Mouse (Mus musculus) heart, postnatal 0 days (tissue): ENCODE data around the gene Usp4. TPM values are rescaled to one million over a fixed set of nuclear protein-coding genes. Genes with fewer than 3 reads are reported as not detected.

Experiments
- ATAC-seq: fragments of 200-750 bp; cut with Nextera tagmentation; 2 replicates; pipeline ENCODE4 v1.8.0; 2017; ENCODE audit warnings: low read depth, moderate number of reproducible peaks, moderate library complexity; ENCODE audit not compliant: insufficient read depth
- DNase-seq: peaks from one replicate; pipeline ENCODE4 v3.0.0-alpha.2; 2016; ENCODE audit warnings: low spot score
- H3K27ac ChIP-seq: fragments of 300-500 bp; sonication (generic); 2 replicates; pipeline ENCODE4 v1.5.1; 2014; ENCODE audit warnings: low read depth, mild to moderate bottlenecking
- H3K27me3 ChIP-seq: fragments of 300-500 bp; sonication (generic); 2 replicates; pipeline ENCODE4 v1.6.1; 2014; ENCODE audit warnings: low read length, mixed read lengths; ENCODE audit not compliant: control insufficient read depth, insufficient read depth
- H3K36me3 ChIP-seq: fragments of 300-500 bp; sonication (generic); replicated peaks from 2 replicates; pipeline ENCODE4 v1.6.1; 2014; ENCODE audit warnings: low read length, mixed read lengths; ENCODE audit not compliant: control insufficient read depth, insufficient read depth
- H3K4me1 ChIP-seq: fragments of 300-500 bp; sonication (generic); 2 replicates; pipeline ENCODE4 v1.6.1; 2014; ENCODE audit warnings: antibody characterized with exemption; ENCODE audit not compliant: control insufficient read depth, insufficient read depth
- H3K4me2 ChIP-seq: fragments of 300-500 bp; sonication (generic); 2 replicates; pipeline ENCODE4 v1.6.1; 2014; ENCODE audit warnings: low read depth, mild to moderate bottlenecking, low read length, moderate library complexity
- H3K4me3 ChIP-seq: fragments of 300-500 bp; sonication (generic); 2 replicates; pipeline ENCODE4 v1.5.1; 2014; ENCODE audit warnings: low read depth, low read length
- H3K9ac ChIP-seq: fragments of 300-500 bp; sonication (generic); replicated peaks from 2 replicates; pipeline ENCODE4 v1.6.1; 2014; ENCODE audit warnings: low read depth, low read length, mixed read lengths
- H3K9me3 ChIP-seq: fragments of 300-500 bp; sonication (generic); replicated peaks from 2 replicates; pipeline ENCODE4 v1.6.1; 2016; ENCODE audit warnings: low read length; ENCODE audit not compliant: control insufficient read depth
- CTCF ChIP-seq: IDR thresholded peaks from 2 replicates; pipeline ENCODE4 v1.5.1; 2016; ENCODE audit warnings: antibody characterized with exemption, control low read depth, low read depth
- EP300 ChIP-seq: IDR thresholded peaks from 2 replicates; pipeline ENCODE4 v1.6.1; 2016; ENCODE audit warnings: antibody characterized with exemption, low read depth
- WGBS: fragments of 180-500 bp; shearing (Covaris S2); extraction: QIAGEN DNeasy Blood & Tissue Kit; methylation state at CpG from one replicate; pipeline ENCODE4 v1.1.7; 2014; 5-methylcytosine and 5-hydroxymethylcytosine counted together
- polyA plus RNA-seq: library from polyadenylated mRNA; unstranded; fragments of >200 nt; fragmentation: Nextera tagmentation; extraction: Ambion mirVana; gene quantifications from 2 replicates; pipeline ENCODE4 v1.2.1, GENCODE M21; 2015
- total RNA-seq: library from RNA; depleted of rRNA; stranded (reverse); fragments of >200 nt; gene quantifications from 2 replicates; pipeline ENCODE4 v1.2.3, GENCODE M21; 2014; ENCODE audit warnings: low replicate concordance

Gene Usp4
- total and polyA plus RNA-seq, 2 experiments from 2014 or later, result 60.6 to 71.1 TPM

GRCm38 (mm10) chr9:108339886-108340257, 7.8 kb upstream of the Usp4 start:
- 10% methylated on average over 20 of the region's 20 CpGs for WGBS

DNA sequence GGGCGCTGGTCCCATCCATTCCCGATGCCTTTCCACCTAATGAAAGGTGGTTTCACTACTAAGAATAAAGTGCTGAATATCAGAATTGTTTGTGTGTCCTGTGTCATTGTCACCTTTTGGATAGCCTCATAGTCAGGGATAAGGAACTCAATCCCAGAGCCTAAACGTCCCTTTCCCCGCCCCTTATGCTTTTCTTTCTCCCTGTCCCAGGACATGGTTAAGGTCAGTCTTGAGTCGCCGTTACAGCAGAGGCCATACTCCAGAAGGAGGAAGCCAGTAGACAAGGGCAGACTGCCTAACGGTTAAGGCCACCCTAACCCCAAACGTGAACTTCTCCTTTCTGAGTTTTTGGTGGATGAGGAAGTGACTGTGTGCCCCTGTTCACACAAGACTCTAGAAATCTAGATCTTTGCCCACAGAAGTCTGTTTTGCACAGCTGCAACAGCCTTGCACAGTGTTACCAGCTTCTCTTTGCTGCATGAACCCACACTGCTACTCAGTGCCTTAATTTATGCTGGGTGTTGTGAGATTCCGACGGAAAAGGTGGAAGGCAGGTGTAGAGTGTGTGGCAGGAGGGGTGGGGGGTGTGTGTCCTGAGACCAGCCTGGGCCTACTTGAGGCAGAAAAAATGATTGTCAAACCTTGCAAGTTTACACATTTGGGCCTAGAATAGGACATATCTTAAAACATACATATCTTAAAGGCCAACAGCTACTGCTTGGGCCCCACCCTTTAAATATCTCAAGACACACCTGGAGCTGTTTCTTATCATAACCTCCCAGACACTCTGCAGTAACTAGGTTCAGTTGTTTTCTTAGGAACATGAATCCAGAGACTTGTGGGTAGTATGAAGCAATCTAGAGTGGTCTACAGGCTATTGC, 7.2 kb upstream of the Usp4 start:
- peak overlapping the region; percentile 98 for H3K27ac ChIP-seq
- peak overlapping the region; percentile 88 for H3K9ac ChIP-seq
- no peaks in the 10 kb centered on the region for H3K9me3 ChIP-seq
- peak overlapping the region; percentile 84 for H3K4me3 ChIP-seq
- WGBS, result 44% methylated on average over 10 of the region's 10 CpGs
- peak overlapping the region; percentile 93 for H3K4me2 ChIP-seq
- H3K27me3 ChIP-seq, result no peaks in the 10 kb centered on the region
- H3K4me1 ChIP-seq, result peaks cover 21% of the 10 kb centered on the region
- H3K36me3 ChIP-seq, result peaks cover 13% of the 10 kb centered on the region
- no peak for TF ChIP-seq EP300
- no peak for TF ChIP-seq CTCF
- no peak for DNase-seq
- no peak for ATAC-seq

More at GRCm38 (mm10) chr9:108339886-108340257, 7.8 kb upstream of the Usp4 start:
- no peaks in the 10 kb centered on the region for H3K9me3 ChIP-seq
- H3K9ac ChIP-seq, result peak overlapping the region; percentile 88
- H3K4me1 ChIP-seq, result peaks cover 21% of the 10 kb centered on the region
- DNase-seq, result no peak
- H3K4me2 ChIP-seq, result peak overlapping the region; percentile 93
- peak overlapping the region; percentile 98 for H3K27ac ChIP-seq
- peak overlapping the region; percentile 84 for H3K4me3 ChIP-seq
- TF ChIP-seq CTCF (no peak), EP300 (no peak)
- no peak for ATAC-seq
- H3K27me3 ChIP-seq, result no peaks in the 10 kb centered on the region
- peaks cover 19% of the 10 kb centered on the region for H3K36me3 ChIP-seq

GRCm38 (mm10) chr9:108341139-108341475, 6.5 kb upstream of the Usp4 start:
- peak overlapping the region; percentile 88; the same call in 1 of the 2 replicates for H3K9ac ChIP-seq
- H3K4me1 ChIP-seq, result peaks cover 21% of the 10 kb centered on the region
- no peak for ATAC-seq

GRCm38 (mm10) chr9:108341801-108342200, 5.9 kb upstream of the Usp4 start:
- peaks cover 5% of the 10 kb centered on the region; the same call in 1 of the 2 replicates for H3K36me3 ChIP-seq
- ATAC-seq (no peak), DNase-seq (peak; percentile 8)
- peaks cover 21% of the 10 kb centered on the region for H3K4me1 ChIP-seq
- H3K4me3 ChIP-seq, result no peak overlapping the region
- no peaks in the 10 kb centered on the region for H3K27me3 ChIP-seq
- H3K9me3 ChIP-seq, result no peaks in the 10 kb centered on the region
- no peak overlapping the region for H3K4me2 ChIP-seq
- no peak for TF ChIP-seq EP300
- peak overlapping the region; percentile 31 for H3K27ac ChIP-seq
- H3K9ac ChIP-seq, result no peak overlapping the region

More at GRCm38 (mm10) chr9:108341139-108341475, 6.5 kb upstream of the Usp4 start:
- H3K9me3 ChIP-seq, result no peaks in the 10 kb centered on the region
- peaks cover 7% of the 10 kb centered on the region; the same call in 1 of the 2 replicates for H3K36me3 ChIP-seq
- WGBS, result 77% methylated on average over 5 of the region's 5 CpGs
- peak overlapping the region; percentile 98; the same call in 1 of the 2 replicates for H3K27ac ChIP-seq
- H3K4me2 ChIP-seq, result peak overlapping the region; percentile 93; the same call in 1 of the 2 replicates
- no peak for DNase-seq
- no peak for TF ChIP-seq EP300
- TF ChIP-seq CTCF, result no peak
- no peaks in the 10 kb centered on the region for H3K27me3 ChIP-seq
- no peak overlapping the region for H3K4me3 ChIP-seq

DNA sequence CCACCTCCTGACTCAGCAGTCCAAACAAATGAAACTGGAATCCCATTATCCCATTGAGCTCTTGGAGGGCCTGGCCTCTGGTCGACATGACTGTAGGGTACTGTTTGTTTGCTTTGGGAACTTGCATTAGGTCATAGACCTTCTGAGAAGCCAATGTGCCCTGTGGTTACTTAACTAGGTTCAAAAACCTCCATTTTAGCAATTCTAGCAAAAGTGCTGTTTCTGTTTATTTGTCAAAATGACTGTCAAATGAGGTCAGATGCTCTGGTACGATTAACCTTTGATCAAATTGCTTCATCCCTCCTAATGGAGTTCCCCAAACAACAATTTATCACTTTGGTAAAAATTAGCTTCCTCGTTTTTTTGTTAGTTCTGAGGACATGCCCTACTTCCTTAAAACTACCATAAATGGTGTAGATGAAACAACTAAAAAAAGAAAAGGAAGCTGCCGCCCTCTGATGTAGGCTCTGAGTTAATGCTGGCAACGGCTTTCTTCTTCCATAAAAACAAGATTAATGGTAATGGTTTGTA, 5.3 kb upstream of the Usp4 start:
- no peak overlapping the region for H3K4me2 ChIP-seq
- no peak overlapping the region for H3K4me3 ChIP-seq
- no peaks in the 10 kb centered on the region for H3K9me3 ChIP-seq
- TF ChIP-seq CTCF, result no peak
- no peak for TF ChIP-seq EP300
- WGBS, result 39% methylated on average over 5 of the region's 5 CpGs
- no peak for ATAC-seq
- H3K4me1 ChIP-seq, result peaks cover 21% of the 10 kb centered on the region
- H3K36me3 ChIP-seq, result peaks cover 5% of the 10 kb centered on the region; the same call in 1 of the 2 replicates
- H3K9ac ChIP-seq, result no peak overlapping the region
- peak overlapping the region; percentile 31 for H3K27ac ChIP-seq
- H3K27me3 ChIP-seq, result no peaks in the 10 kb centered on the region
- DNase-seq, result peak; percentile 17
